Mouse (Mus musculus) stomach, postnatal 0 days (tissue): ENCODE measurements around the gene Slc6a5.

Experiments
- CTCF ChIP-seq: IDR thresholded peaks from 2 replicates; pipeline ENCODE4 v1.5.1; 2016; ENCODE audit warnings: antibody characterized with exemption, low read depth, mild to moderate bottlenecking, moderate library complexity
- EP300 ChIP-seq: optimal IDR thresholded peaks from 2 replicates; pipeline ENCODE3; 2016; ENCODE audit warnings: antibody characterized with exemption

DNA sequence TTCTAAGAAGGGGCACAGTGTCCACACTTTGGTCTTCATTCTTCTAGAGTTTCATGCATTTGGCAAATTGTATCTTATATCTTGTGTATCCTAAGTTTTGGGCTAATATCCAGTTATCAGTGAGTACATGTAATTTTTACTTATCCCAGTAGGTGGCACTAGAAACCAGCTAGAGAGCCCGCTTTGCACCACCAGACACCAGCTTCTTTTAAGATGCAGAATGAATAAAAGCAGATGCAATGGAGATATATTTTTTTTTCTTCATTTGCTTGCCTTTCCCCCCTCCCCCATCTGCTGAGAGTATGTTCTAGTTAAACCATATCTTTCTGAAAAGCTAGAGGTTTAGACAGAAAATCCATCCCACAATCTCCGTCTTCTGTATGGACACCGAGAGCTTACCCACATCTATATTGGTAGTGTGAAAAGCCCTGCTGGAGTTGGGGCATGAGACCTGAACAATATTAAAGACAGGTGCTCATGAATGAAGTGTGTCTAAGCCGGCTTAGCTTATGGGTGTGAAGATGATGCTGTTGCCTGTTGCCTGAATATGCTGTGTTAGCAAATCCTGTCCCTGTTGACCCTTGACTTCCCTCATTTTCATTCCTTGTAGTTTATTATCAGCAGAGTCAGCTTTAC lies 43.7 kb downstream of the Slc6a5 start:
- TF ChIP-seq CTCF (peak; percentile 80), EP300 (no peak)
